Mouse (Mus musculus) stomach, postnatal 0 days (tissue): ENCODE measurements around the gene Pex7.

Source experiments
- CTCF ChIP-seq: IDR thresholded peaks from 2 replicates; pipeline ENCODE4 v1.5.1; 2016; ENCODE audit warnings: antibody characterized with exemption, low read depth, mild to moderate bottlenecking, moderate library complexity
- EP300 ChIP-seq: optimal IDR thresholded peaks from 2 replicates; pipeline ENCODE3; 2016; ENCODE audit warnings: antibody characterized with exemption

DNA sequence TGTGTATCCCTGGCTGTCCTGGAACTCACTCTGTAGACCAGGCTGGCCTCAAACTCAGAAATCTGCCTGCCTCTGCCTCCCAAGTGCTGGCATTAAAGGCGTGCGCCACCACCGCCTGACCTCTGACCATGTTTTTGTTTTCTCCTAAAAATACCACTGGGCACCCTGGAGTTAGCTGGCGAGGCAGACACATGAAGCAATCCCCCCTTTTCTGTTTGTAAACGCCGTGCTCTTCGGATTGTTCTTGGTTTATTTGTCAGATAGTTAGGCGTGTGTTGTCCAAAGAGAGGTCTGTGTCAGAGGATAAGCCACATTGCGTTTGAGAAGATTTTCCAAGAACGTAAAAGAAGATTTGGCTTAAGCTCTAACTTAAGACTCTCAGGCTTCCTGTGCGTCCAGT lies 40.9 kb upstream of the Pex7 start:
- TF ChIP-seq CTCF = no peak
- TF ChIP-seq EP300 = no peak
